Mouse (Mus musculus) lung, postnatal 14 days (tissue): ENCODE measurements around the gene Tsen15.
"Not testable (repeated sequence)": the region's sequence is repeated elsewhere in the genome, so short reads cannot be mapped to it uniquely, and the experiment has no call there.

ENCODE experiments used
- DNase-seq: peaks from one replicate; pipeline ENCODE4 v3.0.0; 2021

Tsen15 gene

DNA sequence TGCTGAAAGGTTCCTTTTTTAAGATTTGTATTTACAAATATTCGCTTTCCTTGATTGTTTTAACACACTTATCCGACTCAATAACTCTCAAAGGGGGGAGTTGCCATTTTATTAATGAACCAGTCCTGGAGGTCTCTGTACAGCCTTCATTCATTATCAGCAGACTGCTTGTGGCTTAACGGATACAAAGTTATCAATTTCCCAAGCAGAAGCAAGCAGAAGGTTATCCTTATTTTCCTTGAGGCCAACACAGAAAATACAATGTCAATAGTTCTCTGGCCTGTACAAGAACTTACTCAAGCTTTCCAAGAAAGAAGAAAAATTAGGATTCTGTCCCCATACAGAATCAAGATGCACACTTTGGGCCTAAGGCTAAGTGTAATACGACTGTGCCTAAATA is 795 bp downstream of the Tsen15 start:
- not testable (repeated sequence) for DNase-seq

DNA sequence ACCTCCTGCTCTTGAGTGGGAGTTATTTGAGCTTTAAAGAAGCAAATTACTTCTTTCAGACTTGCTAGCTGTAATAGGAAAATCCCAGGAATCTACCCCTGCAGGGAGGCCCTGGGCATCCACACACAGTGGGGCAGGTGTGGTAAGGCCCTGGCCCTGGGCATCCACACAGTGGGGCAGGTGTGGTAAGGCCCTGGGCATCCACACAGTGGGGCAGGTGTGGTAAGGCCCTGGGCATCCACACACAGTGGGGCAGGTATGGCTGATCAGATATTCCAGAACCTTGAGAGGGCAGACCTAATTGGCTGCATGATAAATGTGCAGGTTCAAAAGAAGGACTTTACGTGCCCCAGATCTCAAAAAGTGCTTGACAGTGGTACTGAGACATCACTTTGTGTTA is 1.9 kb downstream of the Tsen15 start:
- DNase-seq, result no peak

DNA sequence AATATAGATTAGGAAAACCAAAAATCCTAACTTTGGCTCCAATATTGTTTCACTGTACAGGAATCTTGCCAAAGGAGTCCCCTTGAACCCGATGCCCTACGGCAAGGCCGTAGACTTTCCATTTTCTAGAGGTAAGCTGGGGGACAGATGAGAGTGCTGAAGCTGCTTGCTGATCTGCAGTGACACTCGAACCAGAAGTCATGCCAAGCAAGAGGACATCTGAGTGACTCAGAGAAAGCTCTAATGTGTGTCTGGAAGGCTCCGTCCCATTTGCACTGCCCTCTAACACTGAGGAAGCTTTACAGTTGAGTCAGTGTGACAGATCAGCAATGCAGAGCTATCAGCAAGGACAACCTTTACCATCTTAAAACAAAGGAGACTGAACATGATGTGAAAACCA is 8.2 kb downstream of the Tsen15 start:
- DNase-seq, result no peak

DNA sequence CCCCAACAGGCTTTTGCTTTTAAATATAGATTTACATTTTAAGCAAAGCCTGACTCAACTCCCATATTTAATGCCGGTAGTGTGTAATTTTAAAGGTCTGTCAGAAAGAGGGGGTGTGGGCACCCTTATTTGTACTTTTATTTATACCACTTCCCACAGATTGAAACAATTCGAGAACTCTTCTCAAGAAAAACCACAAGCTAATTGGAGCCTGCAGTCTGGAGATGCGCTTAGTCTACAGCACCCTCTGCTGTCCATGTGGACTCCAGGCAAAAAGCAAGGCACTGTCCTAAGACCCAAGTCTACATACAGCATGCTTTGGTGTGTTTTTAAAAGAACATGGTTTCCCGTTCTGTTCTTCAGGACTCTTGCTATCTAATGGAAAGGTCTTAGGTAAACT is 17.3 kb downstream of the Tsen15 start:
- peak; percentile 69 for DNase-seq

DNA sequence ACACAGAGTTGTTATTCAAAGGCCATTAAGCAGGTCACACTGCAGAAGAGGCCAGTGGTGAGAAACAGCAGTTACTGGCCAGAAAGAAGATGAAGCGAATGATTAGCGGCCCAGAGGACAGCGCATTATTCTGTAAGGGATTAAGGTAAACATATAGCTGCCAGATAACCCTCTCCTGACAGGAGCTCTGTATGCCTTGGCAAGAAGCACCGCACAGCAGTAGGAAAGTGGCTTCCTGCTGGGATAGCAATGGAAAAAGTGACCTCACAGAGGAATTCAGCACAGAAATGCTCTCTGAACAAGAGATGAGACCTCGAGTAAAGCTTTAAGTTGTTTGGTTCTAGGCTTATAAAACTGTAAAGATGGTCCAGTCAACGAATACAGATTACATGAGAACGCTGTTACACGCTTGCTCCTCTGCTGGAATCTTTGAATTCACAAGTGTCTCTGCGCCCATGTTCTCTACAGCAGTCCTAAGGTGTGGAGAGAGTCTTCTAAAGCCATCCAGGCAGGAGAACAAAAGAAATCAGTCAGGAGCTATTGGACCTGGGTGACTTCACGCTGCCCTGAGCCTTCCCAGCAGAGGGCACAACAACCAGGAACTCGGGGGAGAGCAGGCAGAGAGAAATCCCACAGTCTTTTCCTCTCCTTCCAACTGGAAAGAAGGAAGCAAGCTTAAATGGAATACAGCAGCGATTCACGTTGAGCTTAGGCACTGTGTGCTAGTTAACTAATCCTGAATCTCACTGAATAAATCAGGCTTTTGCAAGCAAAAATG is 18.0 kb downstream of the Tsen15 start:
- peak; percentile 9 for DNase-seq

DNA sequence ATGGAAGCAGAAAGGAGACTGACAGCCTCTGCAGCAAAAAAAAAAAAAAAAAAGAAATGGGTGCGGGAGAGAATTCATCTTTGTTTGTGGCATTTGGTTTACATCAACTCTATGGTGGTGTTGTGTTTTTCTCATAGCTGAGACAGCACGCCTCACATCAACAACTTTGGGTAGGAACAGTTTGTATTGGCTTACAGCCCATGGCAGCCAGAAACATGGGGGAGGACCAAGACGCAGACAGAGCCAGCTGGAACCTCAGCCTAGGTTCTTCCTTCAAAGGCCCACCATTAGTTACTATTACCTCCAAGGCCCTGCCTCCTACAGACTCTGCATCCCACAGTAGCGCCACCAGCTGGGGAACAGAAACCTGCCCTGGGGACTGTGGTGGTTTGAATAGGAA is 29.8 kb downstream of the Tsen15 start:
- DNase-seq, result peak; percentile 43

DNA sequence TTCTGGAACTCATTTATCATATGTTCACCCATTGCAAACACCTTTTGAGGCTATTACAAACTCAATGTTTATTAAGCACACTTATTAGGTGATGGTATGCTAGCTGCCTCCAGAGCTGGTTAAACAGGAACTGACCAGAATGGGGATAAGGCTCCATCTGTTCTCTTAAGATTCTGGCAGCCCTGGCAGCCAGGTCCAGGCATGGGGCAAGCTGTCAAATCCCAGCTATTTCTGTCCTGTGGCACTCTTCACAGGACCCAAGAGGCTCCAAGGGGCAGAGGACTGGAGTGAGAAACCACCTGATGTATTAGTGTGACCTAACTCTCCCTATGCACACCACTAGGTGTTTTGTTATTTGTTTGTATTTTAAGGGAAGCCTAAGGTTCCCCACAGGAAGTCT is 38.5 kb downstream of the Tsen15 start:
- DNase-seq, result no peak

DNA sequence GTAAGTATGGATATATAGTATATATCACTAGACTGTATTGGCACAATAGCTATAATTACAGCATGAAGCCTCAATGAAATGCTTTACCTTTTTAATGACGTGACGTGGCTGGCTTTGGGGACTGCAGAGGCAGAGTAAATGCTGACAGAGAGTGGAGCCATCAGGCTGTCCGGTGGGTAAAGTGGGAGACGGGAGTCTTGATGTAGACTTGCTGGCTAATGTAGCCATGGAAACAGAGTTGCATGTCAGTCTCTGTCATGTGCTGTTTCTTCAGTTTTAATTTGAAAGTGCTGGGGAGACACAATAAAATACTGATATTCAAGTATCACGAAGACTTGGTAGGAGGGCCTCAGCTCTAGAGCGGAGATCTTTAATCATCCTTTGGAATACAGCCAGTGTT is 62.5 kb downstream of the Tsen15 start:
- DNase-seq, result no peak
